Mouse (Mus musculus): ENCODE measurements at regions not wholly inside any gene's neighbourhood (a gene's known extent, or its start where the extent isn't known, plus 50 kb on each side); places are given as distances from the start of the nearest gene placed in this dataset.

- H3K4me1 ChIP-seq (ENCODE audit: control insufficient read depth, insufficient read depth, low read length): no peaks in the 10 kb centered on the region
- H3K4me3 ChIP-seq (ENCODE audit: low read length): no peak overlapping the region
- H3K9me3 ChIP-seq (replicated peaks; ENCODE audit: control insufficient read depth, low read length): no peaks in the 10 kb centered on the region
- no peaks in the 10 kb centered on the region for H3K27me3 ChIP-seq (ENCODE audit: control insufficient read depth, insufficient read depth, low read length)
- no peak for ATAC-seq (replicated peaks; ENCODE audit: extremely low read depth, insufficient read depth, low FRiP score)
- H3K36me3 ChIP-seq (ENCODE audit: control insufficient read depth, insufficient read depth): no peaks in the 10 kb centered on the region
- 69% methylated on average over 6 of the region's 6 CpGs for WGBS
- no peak overlapping the region for H3K4me2 ChIP-seq (ENCODE audit: low read depth, low read length)
- no peak overlapping the region for H3K9ac ChIP-seq (ENCODE audit: low read length)
- no peak overlapping the region for H3K27ac ChIP-seq (ENCODE audit: low read length)
These were observed 535.6 kb downstream of the Basp1 start for GRCm38 (mm10) chr15:24877711-24878598.

GRCm38 (mm10) chr15:24876157-24876731, 537.3 kb downstream of the Basp1 start:
- no peak overlapping the region for H3K4me2 ChIP-seq (ENCODE audit: low read depth, low read length)
- 78% methylated on average over 5 of the region's 5 CpGs for WGBS
- no peak overlapping the region for H3K27ac ChIP-seq (ENCODE audit: low read length)
- no peaks in the 10 kb centered on the region for H3K9me3 ChIP-seq (replicated peaks; ENCODE audit: control insufficient read depth, low read length)
- no peaks in the 10 kb centered on the region for H3K36me3 ChIP-seq (ENCODE audit: control insufficient read depth, insufficient read depth)
- H3K4me3 ChIP-seq (ENCODE audit: low read length): no peak overlapping the region
- H3K4me1 ChIP-seq (ENCODE audit: control insufficient read depth, insufficient read depth, low read length): no peaks in the 10 kb centered on the region
- no peaks in the 10 kb centered on the region for H3K27me3 ChIP-seq (ENCODE audit: control insufficient read depth, insufficient read depth, low read length)
- H3K9ac ChIP-seq (ENCODE audit: low read length): no peak overlapping the region
- ATAC-seq (replicated peaks; ENCODE audit: extremely low read depth, insufficient read depth, low FRiP score): no peak

GRCm38 (mm10) chr15:24840271-24840670, 573.3 kb downstream of the Basp1 start:
- H3K4me3 ChIP-seq (ENCODE audit: low read length): no peak overlapping the region
- H3K27me3 ChIP-seq (ENCODE audit: control insufficient read depth, insufficient read depth, low read length): no peaks in the 10 kb centered on the region
- ATAC-seq (replicated peaks; ENCODE audit: extremely low read depth, insufficient read depth, low FRiP score): no peak
- no peak overlapping the region for H3K27ac ChIP-seq (ENCODE audit: low read length)
- H3K9ac ChIP-seq (ENCODE audit: low read length): no peak overlapping the region
- no peaks in the 10 kb centered on the region for H3K9me3 ChIP-seq (replicated peaks; ENCODE audit: control insufficient read depth, low read length)
- no peaks in the 10 kb centered on the region for H3K36me3 ChIP-seq (ENCODE audit: control insufficient read depth, insufficient read depth)
- no peak overlapping the region for H3K4me2 ChIP-seq (ENCODE audit: low read depth, low read length)
- WGBS: 65% methylated on average over 2 of the region's 2 CpGs
- no peaks in the 10 kb centered on the region for H3K4me1 ChIP-seq (ENCODE audit: control insufficient read depth, insufficient read depth, low read length)

- 76% methylated on average over 7 of the region's 7 CpGs for WGBS
These were observed 575.2 kb downstream of the Basp1 start for GRCm38 (mm10) chr15:24838390-24838789.

GRCm38 (mm10) chr15:24827881-24828280, 585.7 kb downstream of the Basp1 start:
- Histone ChIP-seq H3K9me3 (replicated peaks; ENCODE audit: control insufficient read depth, low read length) (no peaks in the 10 kb centered on the region), H3K4me2 (ENCODE audit: low read depth, low read length) (no peak overlapping the region), H3K4me3 (ENCODE audit: low read length) (no peak overlapping the region), H3K36me3 (ENCODE audit: control insufficient read depth, insufficient read depth) (no peaks in the 10 kb centered on the region), H3K27ac (ENCODE audit: low read length) (no peak overlapping the region), H3K9ac (ENCODE audit: low read length) (no peak overlapping the region), H3K4me1 (ENCODE audit: control insufficient read depth, insufficient read depth, low read length) (no peaks in the 10 kb centered on the region), H3K27me3 (ENCODE audit: control insufficient read depth, insufficient read depth, low read length) (no peaks in the 10 kb centered on the region)
- WGBS: 91% methylated on average over 1 of the region's 1 CpGs
- no peak for ATAC-seq (replicated peaks; ENCODE audit: extremely low read depth, insufficient read depth, low FRiP score)

More at GRCm38 (mm10) chr15:24838390-24838789, 575.2 kb downstream of the Basp1 start:
- Histone ChIP-seq H3K27me3 (ENCODE audit: control insufficient read depth, insufficient read depth, low read length) (no peaks in the 10 kb centered on the region), H3K4me2 (ENCODE audit: low read depth, low read length) (no peak overlapping the region), H3K27ac (ENCODE audit: low read length) (no peak overlapping the region), H3K9me3 (replicated peaks; ENCODE audit: control insufficient read depth, low read length) (no peaks in the 10 kb centered on the region), H3K36me3 (ENCODE audit: control insufficient read depth, insufficient read depth) (no peaks in the 10 kb centered on the region), H3K4me3 (ENCODE audit: low read length) (no peak overlapping the region), H3K9ac (ENCODE audit: low read length) (no peak overlapping the region), H3K4me1 (ENCODE audit: control insufficient read depth, insufficient read depth, low read length) (no peaks in the 10 kb centered on the region)
- no peak for ATAC-seq (replicated peaks; ENCODE audit: extremely low read depth, insufficient read depth, low FRiP score)

GRCm38 (mm10) chr15:24827259-24827658, 586.3 kb downstream of the Basp1 start:
- no peak for ATAC-seq (replicated peaks; ENCODE audit: extremely low read depth, insufficient read depth, low FRiP score)
- Histone ChIP-seq H3K27me3 (ENCODE audit: control insufficient read depth, insufficient read depth, low read length) (no peaks in the 10 kb centered on the region), H3K4me3 (ENCODE audit: low read length) (no peak overlapping the region), H3K4me1 (ENCODE audit: control insufficient read depth, insufficient read depth, low read length) (no peaks in the 10 kb centered on the region), H3K4me2 (ENCODE audit: low read depth, low read length) (no peak overlapping the region), H3K36me3 (ENCODE audit: control insufficient read depth, insufficient read depth) (no peaks in the 10 kb centered on the region), H3K27ac (ENCODE audit: low read length) (no peak overlapping the region), H3K9me3 (replicated peaks; ENCODE audit: control insufficient read depth, low read length) (no peaks in the 10 kb centered on the region), H3K9ac (ENCODE audit: low read length) (no peak overlapping the region)

- Histone ChIP-seq H3K9ac (ENCODE audit: low read length) (no peak overlapping the region), H3K4me3 (ENCODE audit: low read length) (no peak overlapping the region), H3K27me3 (ENCODE audit: control insufficient read depth, insufficient read depth, low read length) (no peaks in the 10 kb centered on the region), H3K27ac (ENCODE audit: low read length) (no peak overlapping the region), H3K36me3 (ENCODE audit: control insufficient read depth, insufficient read depth) (no peaks in the 10 kb centered on the region), H3K9me3 (replicated peaks; ENCODE audit: control insufficient read depth, low read length) (no peaks in the 10 kb centered on the region), H3K4me1 (ENCODE audit: control insufficient read depth, insufficient read depth, low read length) (no peaks in the 10 kb centered on the region), H3K4me2 (ENCODE audit: low read depth, low read length) (no peak overlapping the region)
- no peak for ATAC-seq (replicated peaks; ENCODE audit: extremely low read depth, insufficient read depth, low FRiP score)
- 74% methylated on average over 1 of the region's 1 CpGs for WGBS
These were observed 616.7 kb downstream of the Basp1 start for GRCm38 (mm10) chr15:24796836-24797235.

GRCm38 (mm10) chr15:24793381-24793780, 620.2 kb downstream of the Basp1 start:
- Histone ChIP-seq H3K9ac (ENCODE audit: low read length) (no peak overlapping the region), H3K9me3 (replicated peaks; ENCODE audit: control insufficient read depth, low read length) (no peaks in the 10 kb centered on the region), H3K4me1 (ENCODE audit: control insufficient read depth, insufficient read depth, low read length) (no peaks in the 10 kb centered on the region), H3K27me3 (ENCODE audit: control insufficient read depth, insufficient read depth, low read length) (no peaks in the 10 kb centered on the region), H3K27ac (ENCODE audit: low read length) (no peak overlapping the region), H3K4me2 (ENCODE audit: low read depth, low read length) (no peak overlapping the region), H3K36me3 (ENCODE audit: control insufficient read depth, insufficient read depth) (no peaks in the 10 kb centered on the region), H3K4me3 (ENCODE audit: low read length) (no peak overlapping the region)
- ATAC-seq (replicated peaks; ENCODE audit: extremely low read depth, insufficient read depth, low FRiP score): no peak
- 85% methylated on average over 4 of the region's 4 CpGs for WGBS

GRCm38 (mm10) chr15:24786336-24786735, 627.2 kb downstream of the Basp1 start:
- no peaks in the 10 kb centered on the region for H3K27me3 ChIP-seq (ENCODE audit: control insufficient read depth, insufficient read depth, low read length)
- H3K4me3 ChIP-seq (ENCODE audit: low read length): no peak overlapping the region
- no peak overlapping the region for H3K4me2 ChIP-seq (ENCODE audit: low read depth, low read length)
- no peak overlapping the region for H3K9ac ChIP-seq (ENCODE audit: low read length)
- 59% methylated on average over 3 of the region's 3 CpGs for WGBS
- H3K36me3 ChIP-seq (ENCODE audit: control insufficient read depth, insufficient read depth): no peaks in the 10 kb centered on the region
- ATAC-seq (replicated peaks; ENCODE audit: extremely low read depth, insufficient read depth, low FRiP score): no peak
- H3K9me3 ChIP-seq (replicated peaks; ENCODE audit: control insufficient read depth, low read length): no peaks in the 10 kb centered on the region
- H3K4me1 ChIP-seq (ENCODE audit: control insufficient read depth, insufficient read depth, low read length): no peaks in the 10 kb centered on the region
- no peak overlapping the region for H3K27ac ChIP-seq (ENCODE audit: low read length)

Measured in heart, embryonic 16.5 days (tissue).